Mouse (Mus musculus) forebrain, embryonic 13.5 days (tissue): ENCODE results near the gene Ubox5. TPM values are rescaled to one million over a fixed set of nuclear protein-coding genes. Genes with fewer than 3 reads are reported as not detected.
A peak's percentile ranks its signal among the peaks of the same experiment; 100 is the strongest.
"Not testable (repeated sequence)": the region's sequence is repeated elsewhere in the genome, so short reads cannot be mapped to it uniquely, and the experiment has no call there.

ENCODE experiments used
- ATAC-seq: fragments of 200-750 bp; cut with Nextera tagmentation; 2 replicates; pipeline ENCODE4 v1.8.0; 2017
- H3K27ac ChIP-seq: fragments of 300-500 bp; sonication (generic); 2 replicates; pipeline ENCODE4 v1.5.1; 2015; ENCODE audit warnings: inconsistent platforms, mild to moderate bottlenecking, moderate library complexity
- H3K27me3 ChIP-seq: fragments of 300-500 bp; sonication (generic); 2 replicates; pipeline ENCODE4 v1.6.1; 2015; ENCODE audit warnings: mild to moderate bottlenecking, inconsistent platforms
- H3K36me3 ChIP-seq: fragments of 300-500 bp; sonication (generic); 2 replicates; pipeline ENCODE4 v1.6.1; 2015; ENCODE audit warnings: mild to moderate bottlenecking, inconsistent platforms; ENCODE audit not compliant: poor library complexity, severe bottlenecking
- H3K4me1 ChIP-seq: fragments of 300-500 bp; sonication (generic); 2 replicates; pipeline ENCODE4 v1.6.1; 2015; ENCODE audit warnings: inconsistent platforms
- H3K4me2 ChIP-seq: fragments of 300-500 bp; sonication (generic); 2 replicates; pipeline ENCODE4 v1.6.1; 2015; ENCODE audit warnings: inconsistent platforms, mild to moderate bottlenecking, moderate library complexity
- H3K4me3 ChIP-seq: fragments of 300-500 bp; sonication (generic); 2 replicates; pipeline ENCODE4 v1.5.1; 2015; ENCODE audit warnings: mild to moderate bottlenecking, inconsistent platforms
- H3K9ac ChIP-seq: fragments of 300-500 bp; sonication (generic); 2 replicates; pipeline ENCODE4 v1.6.1; 2015; ENCODE audit warnings: mild to moderate bottlenecking, inconsistent platforms
- H3K9me3 ChIP-seq: fragments of 300-500 bp; sonication (generic); replicated peaks from 2 replicates; pipeline ENCODE4 v1.6.1; 2016; ENCODE audit warnings: inconsistent platforms
- WGBS: fragments of 180-500 bp; shearing (Covaris S2); methylation state at CpG from one replicate; pipeline ENCODE4 v1.1.7; 2015; 5-methylcytosine and 5-hydroxymethylcytosine counted together
- polyA plus RNA-seq: library from polyadenylated mRNA; unstranded; fragments of >200 nt; fragmentation: Nextera tagmentation; extraction: Ambion mirVana; gene quantifications from 2 replicates; pipeline ENCODE4 v1.2.1, GENCODE M21; 2015

Ubox5 gene
- polyA plus RNA-seq, 1 experiment from 2014 or later: 13.0 TPM

- Histone ChIP-seq H3K9me3 (no peaks in the 10 kb centered on the region), H3K4me1 (no peaks in the 10 kb centered on the region), H3K27ac (no peak overlapping the region), H3K9ac (no peak overlapping the region), H3K4me2 (no peak overlapping the region), H3K36me3 (peaks cover 38% of the 10 kb centered on the region), H3K4me3 (no peak overlapping the region), H3K27me3 (no peaks in the 10 kb centered on the region)
- ATAC-seq: no peak
- 48% methylated on average over 4 of the region's 4 CpGs for WGBS
Measured at GRCm38 (mm10) chr2:130589157-130589556, 40.7 kb downstream of the Ubox5 start.

GRCm38 (mm10) chr2:130588373-130588772 lies 41.5 kb downstream of the Ubox5 start:
- Histone ChIP-seq H3K36me3 (peaks cover 34% of the 10 kb centered on the region), H3K4me2 (no peak overlapping the region), H3K4me1 (no peaks in the 10 kb centered on the region), H3K4me3 (no peak overlapping the region), H3K27me3 (peaks cover 2% of the 10 kb centered on the region), H3K9ac (no peak overlapping the region), H3K27ac (no peak overlapping the region), H3K9me3 (no peaks in the 10 kb centered on the region)
- ATAC-seq: no peak
- 92% methylated on average over 2 of the region's 2 CpGs for WGBS

DNA sequence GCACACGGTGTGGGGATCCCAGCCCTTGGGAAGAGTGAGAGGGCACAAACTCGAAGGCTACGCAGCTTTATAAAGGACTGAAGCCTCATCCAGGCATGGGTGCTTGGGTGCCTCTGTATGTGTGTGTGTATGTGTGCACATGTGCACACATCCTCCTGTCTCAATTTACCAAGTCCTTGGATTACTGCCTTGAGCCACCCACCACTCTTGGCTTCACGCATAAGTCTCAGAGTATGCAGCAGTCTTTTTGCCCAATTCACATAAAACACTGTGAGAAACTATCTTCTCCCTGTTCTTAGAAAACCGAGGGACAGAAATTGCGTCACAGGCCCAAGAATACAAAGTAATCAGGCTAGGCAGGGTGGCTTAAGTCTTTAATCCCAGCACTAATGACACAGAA lies 43.8 kb downstream of the Ubox5 start:
- Histone ChIP-seq H3K9ac (no peak overlapping the region), H3K36me3 (peaks cover 17% of the 10 kb centered on the region), H3K27me3 (peaks cover 25% of the 10 kb centered on the region), H3K4me2 (no peak overlapping the region), H3K27ac (no peak overlapping the region), H3K4me3 (no peak overlapping the region), H3K4me1 (peaks cover 5% of the 10 kb centered on the region; the same call in 1 of the 2 replicates), H3K9me3 (no peaks in the 10 kb centered on the region)
- WGBS: 86% methylated on average over 6 of the region's 6 CpGs
- ATAC-seq: no peak

GRCm38 (mm10) chr2:130583902-130584560 lies 45.8 kb downstream of the Ubox5 start:
- Histone ChIP-seq H3K36me3 (no peaks in the 10 kb centered on the region), H3K4me2 (no peak overlapping the region), H3K4me1 (peaks cover 14% of the 10 kb centered on the region), H3K9me3 (no peaks in the 10 kb centered on the region), H3K4me3 (no peak overlapping the region), H3K27ac (no peak overlapping the region), H3K27me3 (peaks cover 45% of the 10 kb centered on the region), H3K9ac (no peak overlapping the region)
- 83% methylated on average over 10 of the region's 10 CpGs for WGBS
- no peak for ATAC-seq

- peaks cover 17% of the 10 kb centered on the region for H3K4me1 ChIP-seq
- H3K9ac ChIP-seq: no peak within 1 kb of the TSS
- no peak for ATAC-seq
- H3K9me3 ChIP-seq: no peaks in the 10 kb centered on the region
- no peak within 1 kb of the TSS for H3K4me3 ChIP-seq
- H3K4me2 ChIP-seq: no peak within 1 kb of the TSS; the same call in 1 of the 2 replicates
- H3K36me3 ChIP-seq: no peaks in the 10 kb centered on the region
- peaks cover 60% of the 10 kb centered on the region for H3K27me3 ChIP-seq
- no peak within 1 kb of the TSS for H3K27ac ChIP-seq
- WGBS: 33% methylated on average over 10 of the region's 10 CpGs
Measured at GRCm38 (mm10) chr2:130582552-130582951, 47.3 kb downstream of the Ubox5 start, which contains the start of gene Avp. TSS of gene Avp (minus strand) at chr2:130582554.

DNA sequence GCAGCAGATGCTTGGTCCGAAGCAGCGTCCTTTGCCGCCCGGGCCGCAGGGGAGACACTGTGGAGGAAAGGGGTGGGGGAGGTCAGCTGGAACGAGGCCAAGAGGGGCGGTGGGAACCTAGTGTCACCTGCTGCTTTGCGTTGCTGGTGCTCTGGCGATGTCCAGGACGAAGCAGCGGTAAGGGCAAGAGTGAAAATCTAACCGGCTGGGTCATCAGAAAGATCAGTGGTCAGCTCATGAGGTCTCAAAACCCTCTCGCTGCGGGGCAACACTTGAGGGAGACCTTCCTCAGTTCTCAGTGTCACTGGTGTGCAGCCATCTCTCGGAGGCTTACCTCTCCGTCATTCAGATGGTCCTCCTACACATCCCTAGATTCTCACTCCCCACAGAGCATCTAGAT lies 48.6 kb downstream of the Ubox5 start:
- H3K4me3 ChIP-seq: peak overlapping the region; percentile 30
- no peaks in the 10 kb centered on the region for H3K36me3 ChIP-seq
- no peak overlapping the region for H3K27ac ChIP-seq
- H3K9ac ChIP-seq: peak overlapping the region; percentile 30; the same call in 1 of the 2 replicates
- peak overlapping the region; percentile 55 for H3K4me2 ChIP-seq
- peaks cover 28% of the 10 kb centered on the region for H3K4me1 ChIP-seq
- 2% methylated on average over 16 of the region's 16 CpGs for WGBS
- no peaks in the 10 kb centered on the region for H3K9me3 ChIP-seq
- H3K27me3 ChIP-seq: peaks cover 73% of the 10 kb centered on the region
- ATAC-seq: no peak

- Histone ChIP-seq H3K9ac (no peak overlapping the region), H3K4me3 (no peak overlapping the region), H3K36me3 (no peaks in the 10 kb centered on the region), H3K9me3 (no peaks in the 10 kb centered on the region), H3K4me1 (peaks cover 30% of the 10 kb centered on the region), H3K27ac (no peak overlapping the region), H3K27me3 (peaks cover 87% of the 10 kb centered on the region), H3K4me2 (no peak overlapping the region)
- WGBS: 6% methylated on average over 8 of the region's 8 CpGs
- no peak for ATAC-seq
Measured at GRCm38 (mm10) chr2:130579791-130580190, 50.0 kb downstream of the Ubox5 start.

- WGBS: 4% methylated on average over 10 of the region's 11 CpGs
- peaks cover 87% of the 10 kb centered on the region for H3K27me3 ChIP-seq
Measured at GRCm38 (mm10) chr2:130578148-130578547, 51.7 kb downstream of the Ubox5 start.

DNA sequence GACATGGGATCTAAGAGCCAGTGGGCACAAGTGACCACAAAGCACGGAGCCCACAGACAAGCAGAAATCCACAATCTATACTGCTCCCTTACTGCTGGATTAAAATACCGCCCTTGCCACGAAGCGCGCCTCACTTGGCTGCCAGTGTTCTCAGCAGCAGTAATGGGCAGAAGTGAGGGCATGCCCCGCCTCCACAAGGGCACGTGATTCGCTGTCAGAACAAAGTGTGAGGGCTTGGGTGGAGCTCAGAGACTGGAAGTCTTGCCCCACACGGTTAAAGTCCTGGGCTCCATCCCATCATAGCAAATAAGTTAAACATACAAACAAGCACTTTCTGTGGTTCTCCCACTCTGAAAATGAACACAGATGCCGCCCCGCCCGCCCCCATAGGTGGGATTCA lies 52.2 kb downstream of the Ubox5 start:
- no peaks in the 10 kb centered on the region for H3K9me3 ChIP-seq
- peaks cover 82% of the 10 kb centered on the region for H3K27me3 ChIP-seq
- peak overlapping the region; percentile 54 for H3K4me2 ChIP-seq
- H3K4me3 ChIP-seq: peak overlapping the region; percentile 10
- no peak overlapping the region for H3K9ac ChIP-seq
- ATAC-seq: peak; percentile 60
- peaks cover 30% of the 10 kb centered on the region for H3K4me1 ChIP-seq
- H3K27ac ChIP-seq: no peak overlapping the region
- 2% methylated on average over 12 of the region's 12 CpGs for WGBS
- no peaks in the 10 kb centered on the region for H3K36me3 ChIP-seq

More at GRCm38 (mm10) chr2:130578148-130578547, 51.7 kb downstream of the Ubox5 start:
- peaks cover 30% of the 10 kb centered on the region for H3K4me1 ChIP-seq
- no peaks in the 10 kb centered on the region for H3K36me3 ChIP-seq
- H3K27ac ChIP-seq: no peak overlapping the region
- H3K4me3 ChIP-seq: no peak overlapping the region
- H3K4me2 ChIP-seq: no peak overlapping the region
- H3K9me3 ChIP-seq: no peaks in the 10 kb centered on the region
- no peak overlapping the region for H3K9ac ChIP-seq
- no peak for ATAC-seq

DNA sequence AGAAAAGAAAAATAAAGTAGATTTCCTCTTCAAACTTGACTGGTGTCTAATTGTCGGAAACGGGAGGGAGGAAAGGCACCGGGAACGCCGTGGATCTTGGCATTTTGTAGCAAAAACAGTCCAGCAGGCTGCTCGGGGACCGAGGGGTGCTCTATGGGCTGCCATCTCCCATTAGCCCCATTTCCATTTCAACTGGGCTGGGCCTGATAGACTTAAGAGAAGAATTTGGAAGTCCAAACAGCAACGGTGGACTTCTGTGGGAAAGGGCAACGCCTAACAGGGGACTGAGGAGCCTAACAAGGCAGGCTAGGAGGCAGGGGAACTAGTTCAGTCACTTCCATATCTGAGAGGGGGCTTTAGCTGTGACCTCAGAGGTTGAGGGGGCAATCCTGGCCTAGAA lies 52.8 kb downstream of the Ubox5 start:
- Histone ChIP-seq H3K4me1 (peaks cover 30% of the 10 kb centered on the region), H3K4me3 (peak overlapping the region; percentile 29), H3K36me3 (no peaks in the 10 kb centered on the region), H3K9ac (no peak overlapping the region), H3K27ac (no peak overlapping the region), H3K27me3 (peaks cover 76% of the 10 kb centered on the region), H3K9me3 (no peaks in the 10 kb centered on the region), H3K4me2 (peak overlapping the region; percentile 54)
- no peak for ATAC-seq
- WGBS: 3% methylated on average over 9 of the region's 9 CpGs

GRCm38 (mm10) chr2:130576564-130576963 lies 53.3 kb downstream of the Ubox5 start:
- Histone ChIP-seq H3K4me1 (peaks cover 30% of the 10 kb centered on the region), H3K4me2 (peak overlapping the region; percentile 54), H3K4me3 (peak overlapping the region; percentile 29), H3K9ac (peak overlapping the region; percentile 39), H3K27me3 (peaks cover 71% of the 10 kb centered on the region)
- H3K36me3 ChIP-seq, H3K27ac ChIP-seq, ATAC-seq, H3K9me3 ChIP-seq: not testable (repeated sequence)
- WGBS: under 1% methylated on average over 25 of the region's 32 CpGs

GRCm38 (mm10) chr2:130575873-130576272 lies 54.0 kb downstream of the Ubox5 start, which contains the start of gene Oxt:
TSS of gene Oxt (plus strand) at chr2:130576173.
- H3K4me1 ChIP-seq: peaks cover 24% of the 10 kb centered on the region
- WGBS: 47% methylated on average over 9 of the region's 9 CpGs
- no peak for ATAC-seq
- H3K9ac ChIP-seq: peak within 1 kb of the TSS; percentile 39
- peaks cover 64% of the 10 kb centered on the region for H3K27me3 ChIP-seq
- H3K4me3 ChIP-seq: peak within 1 kb of the TSS; percentile 29
- H3K4me2 ChIP-seq: peak within 1 kb of the TSS; percentile 54
- no peak within 1 kb of the TSS for H3K27ac ChIP-seq
- no peaks in the 10 kb centered on the region for H3K9me3 ChIP-seq
- no peaks in the 10 kb centered on the region for H3K36me3 ChIP-seq

DNA sequence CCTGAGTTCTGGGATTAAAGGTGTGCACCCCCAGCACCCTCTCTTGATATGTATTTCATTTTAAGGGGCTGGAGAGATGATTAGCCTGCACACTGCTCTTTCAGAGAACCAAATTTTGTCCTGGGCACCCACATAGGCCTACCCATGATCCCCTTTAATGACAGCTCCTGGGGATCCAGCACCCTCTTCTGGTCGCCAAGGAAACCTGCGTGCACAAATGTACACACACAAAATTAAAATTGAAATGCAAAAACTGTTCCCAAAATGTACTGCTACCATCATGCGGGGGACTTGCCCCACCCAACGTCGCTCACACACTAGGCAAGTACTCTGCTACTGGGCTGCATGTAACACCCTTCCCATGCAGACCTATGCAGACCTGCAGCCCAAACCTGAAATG lies 54.9 kb downstream of the Ubox5 start:
- H3K4me2 ChIP-seq: no peak overlapping the region
- H3K9me3 ChIP-seq: no peaks in the 10 kb centered on the region
- no peaks in the 10 kb centered on the region for H3K36me3 ChIP-seq
- 85% methylated on average over 5 of the region's 5 CpGs for WGBS
- peaks cover 55% of the 10 kb centered on the region for H3K27me3 ChIP-seq
- ATAC-seq: no peak
- no peak overlapping the region for H3K4me3 ChIP-seq
- no peak overlapping the region for H3K27ac ChIP-seq
- H3K4me1 ChIP-seq: peaks cover 16% of the 10 kb centered on the region
- H3K9ac ChIP-seq: no peak overlapping the region
